Mouse (Mus musculus) neural tube, embryonic 10.5 days (tissue): ENCODE data around the gene Nsg2.

Source experiments
- DNase-seq: peaks from one replicate; pipeline ENCODE4 v3.0.0-alpha.2; 2017; ENCODE audit warnings: low spot score; ENCODE audit errors: extremely low spot score

The Nsg2 gene

DNA sequence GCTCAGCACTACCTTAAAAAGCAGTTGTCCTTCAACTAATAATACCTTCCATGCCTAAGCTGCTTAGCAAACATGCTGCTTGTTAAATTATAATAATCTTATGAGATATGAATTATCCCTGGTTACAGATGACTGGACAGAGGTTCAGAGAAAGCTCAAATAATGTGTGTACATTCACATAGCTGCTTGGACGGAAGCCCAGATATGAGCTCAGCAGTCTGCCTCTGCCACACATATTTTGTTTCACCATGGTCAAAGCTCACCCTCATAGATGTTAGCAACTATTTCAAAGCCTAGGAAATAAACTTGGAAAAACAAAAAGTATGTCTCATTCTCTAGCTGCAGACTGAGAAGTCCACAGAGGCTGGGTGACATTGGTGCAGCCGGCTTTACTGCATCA is 74.9 kb downstream of the Nsg2 start:
- DNase-seq, result no peak

DNA sequence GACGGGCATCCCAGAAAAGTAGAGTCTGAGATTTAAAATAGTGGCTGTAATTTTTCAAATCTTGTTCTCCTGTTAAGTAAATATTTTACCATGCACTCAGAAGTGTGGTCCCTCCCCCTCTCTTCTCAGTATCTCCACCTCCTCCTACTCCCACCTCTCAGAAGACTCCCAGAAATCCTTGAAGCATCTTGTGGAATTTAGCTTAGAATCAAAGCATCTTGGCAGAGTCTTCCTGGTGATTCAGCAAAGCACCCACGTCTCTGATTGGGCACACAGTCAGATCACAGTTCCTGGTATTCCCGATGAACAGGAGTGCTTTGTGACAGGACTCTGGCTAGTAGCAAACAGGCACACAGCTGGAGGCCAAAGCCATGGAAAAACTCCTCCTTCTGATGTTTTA is 83.2 kb downstream of the Nsg2 start:
- DNase-seq, result no peak

DNA sequence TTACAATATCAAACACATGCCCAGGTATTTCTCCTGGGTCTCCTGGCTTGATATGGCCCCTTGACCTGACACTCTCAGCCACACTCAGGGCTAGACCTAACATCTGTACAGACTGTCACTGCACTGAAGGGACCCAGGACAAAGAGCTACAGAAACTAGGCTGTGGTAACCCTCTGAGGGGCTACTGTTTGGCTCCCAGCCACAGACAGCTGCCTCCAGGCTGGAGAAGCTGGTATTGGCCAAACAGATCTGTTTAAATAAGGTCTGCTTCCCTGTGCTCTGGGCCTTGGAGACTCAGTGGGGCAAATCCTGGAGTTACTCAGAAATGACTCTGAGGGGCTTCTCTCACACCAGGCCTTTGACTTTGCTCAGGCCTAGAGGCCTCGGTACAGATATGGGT is 86.3 kb downstream of the Nsg2 start:
- no peak for DNase-seq

DNA sequence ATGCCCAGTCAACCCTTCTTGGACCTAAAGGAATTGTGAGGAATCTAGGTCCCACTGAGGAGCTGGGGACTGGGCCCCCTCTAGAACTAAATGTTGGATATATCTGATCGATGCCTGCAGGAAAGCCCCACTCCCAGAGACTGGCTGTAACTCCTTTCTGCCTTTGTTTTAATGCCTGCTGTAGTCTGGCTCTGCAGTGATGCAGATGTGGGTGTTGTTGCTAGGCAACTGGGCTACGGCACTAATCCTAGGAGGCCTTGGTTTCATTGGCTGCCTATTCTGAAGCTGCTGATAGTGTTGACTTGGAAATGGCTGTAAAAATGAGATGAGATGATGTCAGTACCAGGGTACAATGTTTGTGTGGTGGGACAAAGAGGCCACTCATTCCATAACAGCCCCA is 87.1 kb downstream of the Nsg2 start:
- DNase-seq, result peak; percentile 35

- DNase-seq, result no peak
Observed at GRCm38 (mm10) chr11:32087779-32088442, 87.6 kb downstream of the Nsg2 start.

- DNase-seq, result no peak
Observed at GRCm38 (mm10) chr11:32095793-32096192, 95.5 kb downstream of the Nsg2 start.

GRCm38 (mm10) chr11:32096346-32096745 is 96.1 kb downstream of the Nsg2 start:
- no peak for DNase-seq

DNA sequence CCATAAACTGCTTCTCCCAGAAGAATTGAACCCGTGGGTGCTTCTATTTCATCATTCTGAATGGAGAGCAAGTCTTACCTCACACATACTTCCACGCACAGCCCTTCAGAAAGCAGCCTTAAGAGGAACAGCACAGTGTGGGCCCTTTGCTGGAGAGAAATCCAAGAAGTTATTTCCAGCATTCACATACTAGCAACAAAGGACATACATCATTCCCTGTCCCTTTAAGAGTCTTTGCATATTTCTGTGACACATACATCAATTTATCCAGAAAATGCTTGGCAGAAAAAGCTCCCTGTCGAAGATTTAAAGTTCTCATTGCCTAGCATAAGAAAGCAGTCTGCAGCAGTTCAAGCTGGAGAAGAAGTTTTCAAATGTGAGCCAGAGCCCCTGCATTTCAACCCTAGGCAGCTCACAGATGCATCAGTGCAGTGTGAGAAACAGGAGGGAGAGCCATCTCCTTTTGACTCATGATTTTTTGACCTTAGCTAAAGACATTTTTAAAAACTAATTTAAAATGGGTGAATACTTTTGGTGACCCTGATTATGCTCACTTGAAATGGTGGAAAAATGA is 100.9 kb downstream of the Nsg2 start:
- DNase-seq, result no peak

DNA sequence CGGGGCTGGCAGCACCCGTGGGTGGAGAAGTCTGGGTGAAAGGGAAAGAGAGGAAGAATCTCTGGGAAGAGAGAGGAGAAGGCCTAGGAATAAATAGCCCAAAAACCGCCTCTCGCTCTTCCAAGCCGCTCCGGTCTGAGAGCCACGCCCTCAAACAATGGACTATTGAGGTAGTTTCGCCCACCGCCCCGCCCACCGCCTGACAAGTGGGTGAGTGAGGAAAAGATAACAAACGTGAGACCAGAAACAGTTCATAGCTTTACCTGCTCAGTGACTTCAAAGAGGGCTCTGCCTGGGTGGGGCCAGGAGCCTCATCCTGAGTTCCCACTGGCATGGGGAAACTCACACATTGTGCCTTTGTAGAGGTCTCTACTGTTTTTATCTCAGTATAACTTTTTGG is 102.7 kb downstream of the Nsg2 start:
- DNase-seq, result peak; percentile 32

GRCm38 (mm10) chr11:32104406-32105116 is 104.3 kb downstream of the Nsg2 start:
- DNase-seq, result no peak

DNA sequence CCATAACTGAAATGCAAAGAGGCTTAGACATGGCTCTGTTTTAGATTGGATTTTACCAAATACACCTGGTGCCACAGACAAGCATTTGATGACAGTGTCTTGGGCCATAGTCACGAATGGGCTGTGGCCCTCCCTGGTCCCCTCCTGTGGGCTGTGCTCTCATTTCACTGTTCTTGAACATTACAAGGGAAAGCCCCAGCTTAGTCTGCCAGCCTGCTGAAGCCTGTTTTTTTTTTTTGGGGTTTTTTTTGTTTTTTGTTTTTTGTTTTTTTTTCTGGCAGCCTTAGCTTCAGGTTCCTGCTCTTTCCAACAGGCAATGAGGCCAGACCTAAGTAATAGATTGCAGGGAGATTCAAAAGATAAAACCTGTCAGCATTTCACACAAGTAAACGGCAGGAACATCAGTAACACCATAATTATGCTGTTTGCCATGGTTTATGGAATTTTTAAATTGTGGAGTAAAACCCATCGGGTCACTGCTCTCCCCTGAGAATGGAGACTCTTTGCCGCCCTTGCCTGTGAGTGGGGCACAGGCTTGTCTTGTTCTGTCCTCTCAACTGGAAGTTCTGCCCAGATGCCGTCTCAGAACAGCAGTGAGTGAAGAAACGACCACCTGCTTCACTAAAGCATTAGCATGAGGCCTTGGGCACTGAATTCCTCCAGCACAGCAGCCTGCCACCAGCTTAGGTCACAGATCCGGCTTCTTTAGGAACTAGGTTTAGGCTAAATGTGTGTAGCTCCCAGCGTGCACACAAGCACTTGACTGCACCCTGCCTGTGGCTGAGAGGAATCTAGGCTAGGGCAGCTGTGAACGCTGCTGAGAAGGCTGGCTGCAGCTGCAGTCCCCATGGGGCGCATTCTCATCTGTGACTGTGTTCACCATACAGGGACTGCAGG is 105.7 kb downstream of the Nsg2 start:
- DNase-seq, result no peak

DNA sequence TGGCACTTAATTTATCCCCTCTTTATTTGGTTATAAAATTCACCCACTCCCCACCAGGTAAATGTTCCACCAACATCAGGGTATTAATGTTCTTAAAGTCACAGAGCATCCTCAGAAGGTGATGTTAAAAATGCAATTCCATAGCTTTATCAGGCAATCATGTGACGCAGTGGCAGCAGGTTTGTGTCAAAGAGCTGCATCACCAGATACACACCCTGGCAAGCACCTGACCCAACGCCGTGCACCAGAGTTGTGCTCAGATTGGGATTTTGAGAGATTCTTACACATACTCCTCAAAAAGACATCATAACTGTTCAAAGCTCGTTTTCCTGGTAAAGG is 106.4 kb downstream of the Nsg2 start:
- no peak for DNase-seq

GRCm38 (mm10) chr11:32108441-32108840 is 108.2 kb downstream of the Nsg2 start:
- DNase-seq, result no peak
